Mouse (Mus musculus): ENCODE data around the gene Agpat4. TPM values are rescaled to one million over a fixed set of nuclear protein-coding genes. Genes with fewer than 3 reads are reported as not detected.

Agpat4 gene
- total RNA-seq, 2 experiments from 2014 or later, result 3.7 to 4.5 TPM

DNA sequence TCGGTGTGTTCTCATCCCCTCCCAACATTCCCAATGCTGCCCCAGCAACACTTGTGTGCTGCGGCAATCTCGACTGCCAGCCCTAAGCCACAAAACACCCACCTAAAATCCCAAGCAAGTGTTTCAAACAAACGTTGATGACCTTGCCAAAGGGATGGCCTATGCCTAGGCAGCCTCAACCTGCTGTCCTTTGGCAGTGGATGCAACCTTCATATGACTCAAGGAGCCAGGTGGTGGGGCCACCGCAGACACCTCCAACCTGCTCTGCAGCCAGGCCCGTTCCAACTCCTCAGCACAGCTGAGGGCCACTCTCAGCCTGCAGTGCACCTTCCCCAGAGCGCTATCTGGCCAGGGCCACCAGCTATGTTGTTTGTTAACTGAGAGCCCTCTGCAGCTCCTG, 110.0 kb downstream of the Agpat4 start:
- DNase-seq, result no peak

DNA sequence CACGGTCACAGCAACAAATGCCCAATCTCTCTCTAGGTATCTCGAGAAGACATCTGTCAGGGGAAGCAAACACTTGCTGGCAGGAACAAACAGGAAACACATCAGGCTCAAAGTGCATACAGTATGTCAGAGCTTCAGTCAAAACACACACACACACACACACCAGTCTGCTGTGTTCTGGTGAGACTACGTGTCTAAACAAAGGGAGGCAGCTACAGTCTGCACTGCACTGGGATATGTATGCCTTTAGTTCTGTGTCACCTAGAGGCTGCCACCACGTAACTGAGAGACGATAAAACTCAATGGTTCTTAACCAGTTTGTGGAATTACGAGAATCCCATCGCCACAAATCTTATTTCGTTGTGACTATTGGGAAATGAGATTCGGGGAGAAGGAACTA, 111.3 kb downstream of the Agpat4 start:
- DNase-seq, result no peak

DNA sequence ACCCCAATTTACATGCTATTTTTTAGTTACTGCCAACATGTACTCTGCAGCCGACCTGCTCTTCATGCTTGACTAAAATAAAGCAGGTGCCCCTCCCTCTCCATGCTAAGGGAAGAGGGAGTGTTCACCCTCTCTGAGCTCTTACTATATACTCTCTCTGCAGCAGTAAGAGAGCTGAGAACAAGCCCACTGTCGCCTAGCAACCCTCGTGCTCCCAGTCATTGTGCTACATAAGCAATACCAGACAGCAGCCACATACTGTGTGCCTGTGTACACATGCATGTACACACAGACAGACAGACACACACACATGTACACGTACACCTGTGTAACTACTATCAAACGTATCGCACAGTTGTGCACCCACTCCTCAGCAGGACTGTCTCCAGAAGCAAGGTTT, 111.7 kb downstream of the Agpat4 start:
- DNase-seq, result no peak

DNA sequence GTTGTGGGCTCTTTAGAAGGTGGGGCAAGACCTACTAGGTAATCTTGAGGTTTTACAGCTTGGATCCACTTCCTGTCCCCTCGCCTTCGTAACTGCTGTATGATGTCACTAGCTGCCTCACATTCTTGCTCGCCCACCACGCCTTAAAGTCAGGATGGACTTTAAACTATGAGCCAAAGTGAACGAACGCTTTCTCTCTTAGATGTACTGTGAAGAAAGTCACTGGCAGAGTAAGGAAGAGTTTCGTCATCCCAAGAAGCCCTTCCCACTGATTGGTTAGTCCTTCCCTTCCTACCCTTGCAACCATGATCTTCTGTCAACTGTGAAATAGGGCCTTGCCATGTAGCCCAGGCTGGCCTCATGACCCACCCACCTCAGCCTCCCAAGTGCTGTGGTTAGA, 112.6 kb downstream of the Agpat4 start:
- DNase-seq, result no peak

DNA sequence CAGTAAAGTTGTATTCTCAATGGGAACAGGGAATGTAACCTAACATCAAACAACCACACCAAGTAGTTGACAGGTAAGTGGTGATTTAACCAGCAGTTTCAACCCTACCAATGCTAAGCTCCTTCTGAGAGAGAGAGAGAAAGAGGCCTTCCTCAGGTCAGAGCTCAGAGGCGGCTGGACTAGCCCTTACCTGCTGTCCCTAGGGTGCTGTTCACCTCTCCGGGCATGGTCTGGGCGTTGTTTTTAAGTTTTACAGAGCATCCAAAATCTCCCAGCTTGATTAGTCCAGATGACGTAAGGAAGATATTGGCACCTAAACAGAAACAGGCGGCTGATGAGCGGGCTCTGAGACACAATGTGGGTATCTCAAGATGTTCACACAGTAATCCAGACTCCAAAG, 114.2 kb downstream of the Agpat4 start:
- no peak for DNase-seq

DNA sequence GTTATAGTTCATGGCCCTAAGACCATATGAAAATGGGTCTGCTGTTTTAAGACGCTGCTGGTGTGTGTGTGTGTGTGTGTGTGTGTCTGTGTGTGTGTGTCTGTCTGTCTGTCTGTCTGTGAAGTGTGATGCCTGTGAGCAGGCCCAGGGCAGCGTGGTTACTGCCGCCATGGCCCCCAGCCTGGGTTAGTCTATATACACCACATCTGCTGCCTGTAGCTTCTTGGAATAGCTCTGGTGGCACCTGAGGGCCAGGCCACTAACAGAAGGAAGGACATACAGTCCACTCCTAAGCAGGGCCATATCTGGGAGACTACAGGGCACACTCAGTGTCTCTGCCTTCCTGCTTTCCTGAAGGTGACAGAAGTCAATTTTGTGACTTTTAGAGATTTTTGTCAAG, 122.2 kb downstream of the Agpat4 start:
- no peak for DNase-seq

DNA sequence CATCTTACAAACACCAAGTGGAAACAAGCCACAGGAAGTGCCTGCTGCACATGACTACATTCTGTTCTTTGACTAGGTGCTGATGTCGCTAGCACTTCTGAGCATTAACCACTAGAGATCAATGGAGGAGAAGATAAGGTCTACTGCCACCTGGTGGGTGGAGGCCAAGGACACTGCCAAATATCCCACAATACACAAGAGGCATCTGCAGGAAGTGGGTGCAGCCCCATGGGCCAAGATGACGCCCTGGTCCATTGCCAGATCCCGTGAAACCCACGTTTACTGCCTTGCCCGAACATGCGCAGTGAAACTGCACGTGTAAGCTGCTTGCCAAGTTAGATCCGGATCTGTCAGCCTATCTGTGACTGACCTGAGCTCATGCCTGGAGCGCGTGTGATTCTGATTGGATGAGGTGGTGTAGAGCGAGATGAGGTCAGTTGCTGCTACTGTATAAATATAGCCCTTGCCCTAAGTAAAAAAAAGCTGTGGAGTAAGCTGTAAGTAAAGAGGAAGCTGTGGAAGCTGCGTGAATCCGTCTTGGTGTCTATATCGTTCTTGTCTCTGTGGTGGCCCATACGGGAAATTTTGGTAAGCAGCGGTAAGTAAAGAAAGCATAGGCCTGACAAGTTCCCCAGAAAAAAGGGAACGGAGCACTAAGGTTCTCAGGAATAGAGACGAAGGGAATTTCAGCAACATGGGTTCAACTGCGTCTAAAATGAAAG, 131.4 kb downstream of the Agpat4 start:
- peak; percentile 18 to 31 for DNase-seq

DNA sequence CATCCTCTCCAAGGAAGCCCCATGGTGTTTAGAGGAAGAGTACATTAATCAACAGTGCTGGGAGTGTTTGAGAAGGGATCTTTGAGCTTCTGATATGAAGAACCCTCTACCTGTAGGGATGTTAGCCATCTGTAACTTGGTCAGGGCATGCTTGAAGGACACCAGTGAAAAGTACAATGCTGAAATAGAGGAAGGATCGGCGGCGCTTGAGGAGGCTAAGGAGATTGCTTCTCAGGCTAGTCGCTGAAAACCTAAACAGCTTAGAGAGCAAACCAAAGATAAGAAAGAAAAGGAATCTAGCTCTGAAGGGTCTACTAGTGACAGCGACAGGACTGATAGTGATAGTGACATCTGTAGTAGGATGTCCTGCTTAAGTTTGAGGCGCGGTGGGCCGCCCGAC, 132.1 kb downstream of the Agpat4 start:
- DNase-seq, result no peak

DNA sequence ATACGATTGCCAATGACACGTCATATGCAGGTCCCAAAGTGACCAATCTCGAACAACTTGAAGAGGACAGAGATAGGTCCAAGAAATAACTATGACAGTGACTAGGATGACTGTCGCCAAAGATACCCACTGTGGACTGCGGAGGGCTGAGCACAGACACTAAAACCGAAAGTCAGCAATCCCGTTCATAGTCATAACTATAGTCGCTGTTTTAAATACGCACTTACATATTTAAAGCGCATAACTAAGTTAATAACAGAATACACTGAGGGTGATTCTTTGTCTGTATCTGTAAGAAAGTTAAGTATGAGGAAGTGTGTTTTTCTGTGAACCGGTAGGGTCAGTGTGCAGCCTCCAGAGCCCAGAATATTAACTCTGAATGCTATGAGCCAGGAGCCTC, 137.6 kb downstream of the Agpat4 start:
- DNase-seq, result no peak

DNA sequence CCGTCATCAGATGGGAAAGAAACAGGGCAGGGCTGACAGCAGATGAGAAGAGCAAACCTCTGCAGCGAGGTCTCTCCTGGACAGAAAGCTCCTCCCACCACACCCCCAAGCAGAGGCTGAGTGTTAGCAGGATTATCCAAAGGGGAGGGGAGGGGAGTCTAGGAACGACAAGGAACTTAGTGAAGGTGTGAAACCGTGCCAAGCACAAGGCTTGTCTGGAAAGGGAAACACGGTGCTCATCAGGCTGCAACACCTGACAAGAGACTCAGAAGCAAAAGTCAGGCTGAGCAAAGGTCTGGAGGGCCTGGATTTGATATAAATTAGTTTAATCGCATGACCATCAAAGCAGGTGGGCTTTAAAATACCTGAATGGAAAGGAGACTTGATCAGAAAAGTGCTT, 140.0 kb downstream of the Agpat4 start:
- DNase-seq, result no peak

DNA sequence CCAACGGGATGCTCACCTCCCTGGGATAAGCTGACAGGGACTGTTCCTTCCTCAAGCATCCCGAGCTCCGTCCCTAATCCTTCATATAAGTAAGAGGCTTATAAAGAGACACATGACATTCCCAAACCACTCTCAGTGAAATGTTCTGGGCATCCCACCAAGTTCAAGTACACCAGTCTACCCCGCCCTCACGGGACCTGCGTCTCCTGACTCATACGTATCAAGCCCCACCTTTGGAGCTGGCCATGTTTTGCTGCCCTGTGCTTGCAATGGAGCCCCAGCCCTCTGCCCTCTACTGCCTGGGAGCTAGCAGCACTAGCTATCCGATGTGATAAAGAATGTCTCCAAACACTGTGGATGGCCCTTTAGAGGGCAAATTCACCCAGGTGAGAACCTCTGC, 141.5 kb downstream of the Agpat4 start:
- DNase-seq, result peak; percentile 25 to 41

DNA sequence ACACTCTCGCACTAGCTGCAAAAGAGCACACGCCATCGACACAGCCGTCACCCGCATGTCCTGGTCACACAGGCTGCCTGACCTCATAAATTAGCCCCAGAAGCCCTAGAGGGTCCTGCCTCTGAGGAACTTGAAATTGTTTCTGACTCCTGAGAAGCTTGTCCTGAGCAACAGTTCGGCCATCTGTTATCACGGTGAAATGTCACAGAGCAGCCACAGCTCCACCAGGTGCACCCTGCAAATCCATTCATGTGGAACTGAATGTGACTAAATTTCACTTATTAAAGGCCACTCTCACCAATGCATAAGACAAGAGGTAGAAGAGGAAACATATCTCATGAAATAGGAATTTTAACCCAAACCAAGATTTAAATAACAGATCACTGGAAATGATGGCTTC, 142.9 kb downstream of the Agpat4 start:
- no peak for DNase-seq

DNA sequence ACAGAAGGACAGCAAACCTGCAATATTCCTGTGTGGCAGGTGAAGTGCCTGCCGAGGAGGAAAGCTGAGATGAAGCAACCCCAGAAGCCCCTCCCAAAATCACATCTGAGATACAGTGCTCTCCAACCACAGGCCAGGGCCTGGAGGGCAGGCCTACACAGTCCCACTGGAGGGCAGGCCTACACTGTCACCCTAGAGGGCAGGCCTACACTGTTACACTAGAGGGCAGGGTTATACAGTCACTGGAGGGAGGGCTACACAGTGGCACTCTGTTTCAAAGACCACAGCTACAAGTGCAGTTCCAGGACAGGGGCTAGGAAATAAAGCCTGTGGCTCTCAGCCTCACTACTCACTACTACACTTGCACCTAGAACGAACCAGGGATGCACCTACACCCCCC, 143.4 kb downstream of the Agpat4 start:
- DNase-seq, result no peak

DNA sequence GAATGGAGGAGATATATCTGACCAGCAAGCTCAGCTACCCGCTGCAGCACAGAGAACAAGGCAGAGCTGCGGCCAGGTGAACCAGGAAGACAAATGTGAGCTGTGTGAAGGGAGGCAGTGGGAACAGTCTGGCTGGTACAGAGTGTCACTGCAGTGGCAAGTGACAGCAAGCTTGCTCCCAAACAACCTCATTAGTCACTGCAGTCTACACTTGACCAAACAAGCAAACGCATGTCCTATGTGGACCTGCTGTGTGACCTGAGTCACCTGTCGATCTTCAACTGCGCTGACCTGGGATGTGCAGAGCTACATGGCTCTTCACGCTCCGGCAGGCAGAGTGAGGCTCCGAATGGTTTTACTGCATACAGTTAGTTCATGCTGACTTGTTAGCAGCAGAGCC, 144.3 kb downstream of the Agpat4 start:
- no peak for DNase-seq

DNA sequence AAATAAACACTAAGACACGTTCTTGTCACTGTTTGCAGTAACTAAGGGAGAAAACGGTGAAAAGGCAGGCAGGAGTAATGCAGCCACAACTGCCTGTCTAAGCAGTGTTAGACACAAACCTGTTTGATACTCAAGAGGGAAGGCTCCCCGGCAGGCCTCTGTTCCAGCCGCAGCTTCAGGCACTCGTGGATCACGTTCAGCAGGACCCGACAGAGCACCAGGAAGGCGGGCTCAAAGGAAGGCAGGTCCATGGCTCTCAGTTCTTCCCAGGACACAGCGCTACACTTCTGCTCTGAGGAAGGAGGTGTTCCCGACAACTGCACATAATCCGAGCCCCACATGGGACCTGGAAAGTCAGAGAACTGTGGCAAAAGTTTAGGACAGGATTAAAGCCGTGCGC, 145.3 kb downstream of the Agpat4 start:
- DNase-seq, result no peak

DNA sequence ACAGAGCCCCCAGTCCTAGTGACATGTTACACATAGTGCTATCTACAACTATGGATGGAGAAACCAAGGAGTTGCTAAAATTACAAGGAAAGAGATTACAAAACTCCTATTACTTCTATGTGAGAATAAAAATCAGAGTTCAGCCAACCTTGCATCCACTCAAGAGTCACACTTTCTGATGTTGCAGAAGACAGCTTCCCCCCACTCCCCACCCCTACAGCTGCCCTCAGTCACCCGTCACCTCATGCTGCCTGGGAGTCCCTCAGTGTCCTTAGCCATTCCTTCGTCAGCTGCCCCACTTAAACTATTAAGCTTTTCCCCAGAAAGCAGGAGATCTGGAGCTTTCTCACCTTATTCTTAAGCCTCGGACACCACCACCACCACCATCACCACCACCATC, 145.8 kb downstream of the Agpat4 start:
- DNase-seq, result no peak

DNA sequence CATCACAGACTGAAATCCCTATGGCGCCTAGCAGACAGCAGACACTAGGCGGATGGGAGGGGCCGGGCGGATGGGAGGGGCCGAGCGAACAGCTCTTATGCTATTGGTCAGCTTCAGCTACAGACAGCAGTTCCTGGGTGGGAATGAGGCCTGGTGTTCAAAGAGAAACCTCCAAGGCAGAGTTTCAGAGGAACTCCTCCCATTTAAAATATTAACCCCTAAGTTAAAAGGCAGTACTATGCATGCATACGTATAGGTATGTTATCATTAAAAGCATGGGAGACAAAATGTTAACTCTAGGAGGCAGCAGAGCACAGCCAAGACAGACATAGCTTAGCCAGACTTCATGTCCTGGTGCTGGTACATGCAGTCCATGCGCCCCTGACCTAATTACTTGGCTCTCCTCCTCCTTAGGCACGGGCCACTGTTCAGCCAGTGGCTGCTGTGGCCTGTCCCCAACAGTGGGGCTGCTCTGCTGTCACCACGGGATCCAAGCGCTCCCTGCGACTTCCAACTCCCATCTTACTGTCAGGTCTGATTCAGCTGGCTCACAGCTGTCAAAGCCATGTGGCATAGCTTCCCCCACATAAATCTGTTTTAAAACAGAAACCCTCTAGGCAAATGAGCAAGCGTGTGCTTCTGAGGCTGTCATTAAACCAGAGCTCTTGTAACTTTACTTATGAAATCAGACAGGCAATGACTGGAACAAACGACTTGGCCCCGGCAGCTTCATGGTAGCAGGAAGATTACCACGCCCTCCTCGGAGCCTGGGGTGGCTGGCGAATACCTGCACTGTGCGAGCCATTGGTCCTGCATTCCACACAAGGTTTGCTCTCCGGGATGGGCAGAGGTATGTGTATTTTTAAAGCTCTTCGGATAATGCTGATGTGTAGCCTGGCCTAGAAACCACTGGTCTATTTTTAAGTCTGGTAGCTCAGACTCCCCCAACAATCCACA, 147.7 kb downstream of the Agpat4 start:
- peak; percentile 57 to 70 for DNase-seq

DNA sequence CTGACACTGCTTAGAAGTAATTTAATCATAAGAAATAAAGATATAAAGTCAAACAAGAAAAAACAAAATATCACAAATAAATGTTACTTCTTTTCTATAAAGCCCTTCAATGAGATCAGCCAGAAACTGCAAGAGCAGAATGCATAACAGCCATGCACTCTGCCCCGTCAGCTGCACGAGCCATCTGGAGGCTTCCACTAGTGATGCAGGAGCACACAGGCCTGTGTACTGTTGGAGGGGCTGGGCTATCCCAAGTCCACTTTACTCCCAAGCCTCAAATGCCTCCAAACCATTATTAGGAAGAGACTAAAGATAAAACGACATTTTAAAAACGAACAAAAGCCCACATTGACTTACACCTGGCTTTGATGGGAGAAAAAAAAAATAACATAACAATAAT, 149.6 kb downstream of the Agpat4 start:
- DNase-seq, result no peak

DNA sequence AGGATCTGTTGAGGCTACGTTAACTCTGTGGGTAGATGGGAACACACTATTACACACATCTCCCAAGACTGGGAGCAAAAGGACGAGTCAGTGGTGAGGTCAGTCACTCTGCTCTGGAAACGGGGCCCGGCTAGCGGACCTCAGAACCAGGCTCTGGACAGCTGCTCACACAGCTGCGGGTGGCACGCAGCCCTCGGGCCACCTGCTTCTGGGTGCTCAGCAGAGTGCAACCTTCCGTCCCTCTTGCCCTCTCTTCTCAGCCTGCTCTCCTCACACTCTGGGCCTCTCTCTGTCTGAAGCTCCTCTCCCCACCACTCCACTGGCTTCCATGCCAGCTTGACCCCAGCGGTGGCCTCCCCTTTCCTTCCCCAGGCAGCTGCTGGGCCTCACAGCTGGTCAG, 150.0 kb downstream of the Agpat4 start:
- peak; percentile 23 to 24 for DNase-seq

Measured in heart, adult 18-20 months (tissue).